Mouse (Mus musculus) embryonic facial prominence, embryonic 10.5 days (tissue): Measurements from ENCODE around the gene Sema7a. TPM values are rescaled to one million over a fixed set of nuclear protein-coding genes. Genes with fewer than 3 reads are reported as not detected.

Experiments
- DNase-seq: peaks from one replicate; pipeline ENCODE4 v3.0.0-alpha.2; 2017; ENCODE audit warnings: low spot score
- H3K27ac ChIP-seq: fragments of 300-500 bp; sonication (generic); replicated peaks from 2 replicates; pipeline ENCODE4 v1.5.1; 2016; ENCODE audit warnings: mild to moderate bottlenecking
- H3K27me3 ChIP-seq: fragments of 300-500 bp; sonication (generic); replicated peaks from 2 replicates; pipeline ENCODE4 v1.6.1; 2016; ENCODE audit warnings: low read depth, mild to moderate bottlenecking; ENCODE audit not compliant: poor library complexity, severe bottlenecking
- H3K36me3 ChIP-seq: fragments of 300-500 bp; sonication (generic); replicated peaks from 2 replicates; pipeline ENCODE4 v1.6.1; 2016; ENCODE audit warnings: mild to moderate bottlenecking, moderate library complexity
- H3K4me1 ChIP-seq: fragments of 300-500 bp; sonication (generic); 2 replicates; pipeline ENCODE4 v1.6.1; 2016
- H3K4me3 ChIP-seq: fragments of 300-500 bp; sonication (generic); 2 replicates; pipeline ENCODE4 v1.5.1; 2016; ENCODE audit warnings: mild to moderate bottlenecking, moderate library complexity
- H3K9me3 ChIP-seq: fragments of 300-500 bp; sonication (generic); 2 replicates; pipeline ENCODE4 v1.6.1; 2016; ENCODE audit warnings: mild to moderate bottlenecking
- WGBS: fragments of 180-500 bp; shearing (Covaris S2); methylation state at CpG from one replicate; pipeline ENCODE4 v1.1.7; 2016; 5-methylcytosine and 5-hydroxymethylcytosine counted together
- polyA plus RNA-seq: library from polyadenylated mRNA; unstranded; fragments of >200 nt; fragmentation: Nextera tagmentation; extraction: Ambion mirVana; gene quantifications from 2 replicates; pipeline ENCODE4 v1.2.1, GENCODE M21; 2016

Sema7a gene
- polyA plus RNA-seq, 1 experiment from 2014 or later, result 0.25 TPM

- peaks cover 41% of the 10 kb centered on the region for H3K4me1 ChIP-seq
- no peaks in the 10 kb centered on the region for H3K9me3 ChIP-seq
- peaks cover 6% of the 10 kb centered on the region for H3K27me3 ChIP-seq
- no peak for DNase-seq
- H3K4me3 ChIP-seq, result no peak overlapping the region
- 87% methylated on average over 9 of the region's 9 CpGs for WGBS
- no peak overlapping the region for H3K27ac ChIP-seq
- H3K36me3 ChIP-seq, result no peaks in the 10 kb centered on the region; the same call in 1 of the 2 replicates
These were observed 16.4 kb downstream of the Sema7a start for GRCm38 (mm10) chr9:57956196-57956837.

DNA sequence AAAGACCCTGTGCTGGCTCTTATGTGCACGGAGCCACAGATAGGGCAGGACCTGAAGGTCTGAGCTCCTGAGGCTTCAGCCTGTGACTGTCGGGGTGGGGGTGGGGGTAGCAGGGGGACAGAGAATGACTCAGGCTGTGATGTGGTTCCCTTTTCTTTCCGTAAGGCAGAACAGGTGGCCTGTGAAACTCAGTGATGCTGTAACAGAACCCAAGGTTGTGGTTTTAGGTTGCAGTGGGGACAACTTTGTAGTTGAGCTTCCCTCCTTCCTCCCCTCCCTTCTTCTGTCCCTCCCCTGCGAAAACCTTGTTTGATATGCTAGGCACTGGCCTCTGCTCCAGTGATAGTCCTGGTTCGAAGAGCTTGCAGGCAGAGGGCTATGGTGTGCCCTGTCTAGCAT, 16.9 kb downstream of the Sema7a start:
- DNase-seq, result no peak
- peaks cover 11% of the 10 kb centered on the region for H3K27me3 ChIP-seq
- H3K4me3 ChIP-seq, result no peak overlapping the region
- no peak overlapping the region for H3K27ac ChIP-seq
- H3K4me1 ChIP-seq, result peaks cover 39% of the 10 kb centered on the region
- no peaks in the 10 kb centered on the region; the same call in 1 of the 2 replicates for H3K36me3 ChIP-seq
- H3K9me3 ChIP-seq, result no peaks in the 10 kb centered on the region
- WGBS, result 80% methylated on average over 5 of the region's 5 CpGs

DNA sequence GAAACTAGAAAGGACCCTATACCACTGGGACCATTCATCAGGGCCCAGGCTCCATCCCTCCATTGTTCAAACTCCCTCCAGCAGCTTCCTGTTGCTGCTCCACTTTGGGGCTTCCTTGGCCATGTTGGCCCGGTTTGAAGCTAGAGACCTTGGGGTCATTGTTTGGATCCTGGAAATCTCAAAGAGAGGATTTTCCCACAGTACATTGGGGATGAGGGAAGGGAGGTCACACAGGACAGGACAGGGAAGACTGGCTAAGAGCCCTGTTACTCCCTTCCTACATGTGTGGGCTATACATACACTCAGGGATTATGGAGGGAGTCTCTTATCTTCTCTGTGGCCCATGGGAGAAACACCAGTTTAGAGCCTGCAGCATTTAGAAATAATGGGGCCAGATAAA, 18.7 kb downstream of the Sema7a start:
- peaks cover 11% of the 10 kb centered on the region for H3K27me3 ChIP-seq
- no peaks in the 10 kb centered on the region for H3K9me3 ChIP-seq
- no peaks in the 10 kb centered on the region; the same call in 1 of the 2 replicates for H3K36me3 ChIP-seq
- H3K27ac ChIP-seq, result no peak overlapping the region
- DNase-seq, result no peak
- no peak overlapping the region for H3K4me3 ChIP-seq
- 71% methylated on average over 1 of the region's 1 CpGs for WGBS
- peaks cover 32% of the 10 kb centered on the region for H3K4me1 ChIP-seq

DNA sequence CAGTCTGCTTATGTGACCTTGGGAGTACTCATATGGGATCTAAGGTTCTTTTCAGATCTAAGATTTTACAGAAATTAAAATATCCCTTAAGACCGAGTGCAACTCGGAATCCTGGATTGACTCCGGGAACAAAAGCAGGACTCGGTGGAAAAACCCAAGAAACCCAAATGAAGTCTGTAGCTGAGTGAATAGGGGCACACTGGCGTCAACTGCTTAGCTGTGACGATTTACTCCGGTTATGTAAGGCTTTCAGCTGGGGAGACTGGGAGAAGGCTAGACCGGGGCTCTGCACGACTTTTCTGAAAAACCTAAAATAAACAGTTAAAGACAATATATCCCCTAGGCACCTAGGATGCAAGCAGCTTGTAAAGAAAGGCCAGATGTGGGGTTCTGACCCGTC, 19.5 kb downstream of the Sema7a start:
- Histone ChIP-seq H3K36me3 (no peaks in the 10 kb centered on the region; the same call in 1 of the 2 replicates), H3K4me3 (no peak overlapping the region), H3K27me3 (peaks cover 7% of the 10 kb centered on the region), H3K27ac (no peak overlapping the region), H3K9me3 (no peaks in the 10 kb centered on the region), H3K4me1 (peaks cover 31% of the 10 kb centered on the region)
- WGBS, result 76% methylated on average over 10 of the region's 10 CpGs
- DNase-seq, result no peak

- Histone ChIP-seq H3K4me1 (peaks cover 36% of the 10 kb centered on the region), H3K27me3 (peaks cover 7% of the 10 kb centered on the region), H3K4me3 (no peak overlapping the region), H3K36me3 (no peaks in the 10 kb centered on the region; the same call in 1 of the 2 replicates), H3K9me3 (no peaks in the 10 kb centered on the region), H3K27ac (no peak overlapping the region)
- 87% methylated on average over 17 of the region's 17 CpGs for WGBS
- no peak for DNase-seq
These were observed 20.3 kb downstream of the Sema7a start for GRCm38 (mm10) chr9:57959886-57960866.

DNA sequence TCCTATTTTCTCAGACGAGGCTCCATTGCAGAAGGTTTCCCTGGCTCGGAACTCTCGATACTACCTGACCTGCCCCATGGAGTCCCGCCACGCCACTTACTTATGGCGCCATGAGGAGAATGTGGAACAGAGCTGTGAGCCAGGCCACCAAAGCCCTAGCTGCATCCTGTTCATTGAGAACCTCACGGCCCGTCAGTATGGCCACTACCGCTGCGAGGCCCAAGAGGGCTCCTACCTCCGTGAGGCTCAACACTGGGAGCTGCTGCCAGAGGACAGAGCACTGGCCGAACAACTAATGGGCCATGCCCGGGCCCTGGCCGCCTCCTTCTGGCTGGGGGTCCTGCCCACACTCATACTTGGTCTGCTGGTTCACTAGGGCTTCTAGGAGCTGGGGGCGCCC, 21.3 kb downstream of the Sema7a start:
- no peak overlapping the region for H3K4me3 ChIP-seq

DNA sequence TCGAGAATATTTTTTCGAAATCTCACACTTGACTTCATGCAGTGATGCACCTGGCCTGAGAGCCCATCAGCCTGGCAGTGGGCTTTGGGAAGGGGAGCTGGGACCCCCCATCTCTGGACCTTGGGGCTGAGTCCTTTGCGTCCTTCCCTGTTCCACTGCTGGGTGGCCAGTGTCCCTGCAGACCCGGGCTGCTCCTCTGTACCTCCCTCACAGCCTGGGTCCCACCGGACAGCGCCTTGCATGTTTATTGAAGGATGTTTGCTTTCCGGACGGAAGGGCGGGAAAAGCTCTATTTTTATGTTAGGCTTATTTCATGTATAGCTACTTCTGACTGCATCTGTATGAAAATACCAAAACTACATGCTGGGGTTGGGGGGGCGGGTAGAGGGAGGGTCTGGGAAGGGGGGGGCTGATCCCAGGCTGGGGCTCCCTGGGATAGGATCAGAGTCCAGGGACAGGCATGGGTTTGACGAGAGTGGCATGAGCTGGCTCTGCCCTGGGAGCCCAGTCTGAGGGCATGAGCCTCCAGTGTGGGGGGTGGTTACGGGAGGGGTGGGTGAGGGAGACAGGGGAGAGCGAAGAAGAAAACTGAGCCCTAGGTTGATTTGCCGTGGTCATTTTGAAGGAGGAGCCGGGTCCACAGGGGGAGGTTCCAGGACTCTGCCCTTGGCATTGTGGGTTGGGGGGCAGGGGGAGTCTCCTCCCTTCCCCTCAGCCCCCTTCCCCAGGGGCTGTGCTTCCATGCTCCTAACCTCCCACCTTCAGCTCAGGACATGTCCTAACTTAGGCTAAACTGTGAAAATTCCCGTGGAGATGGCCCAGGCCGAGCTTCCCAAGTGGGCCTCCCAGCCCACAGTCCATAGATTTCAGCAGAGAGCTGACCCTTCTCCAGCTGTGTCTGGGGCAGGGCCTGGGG, 22.2 kb downstream of the Sema7a start:
- 70% methylated on average over 17 of the region's 17 CpGs for WGBS
- no peak overlapping the region for H3K4me3 ChIP-seq
- no peaks in the 10 kb centered on the region; the same call in 1 of the 2 replicates for H3K36me3 ChIP-seq
- no peaks in the 10 kb centered on the region for H3K9me3 ChIP-seq
- no peak for DNase-seq
- peaks cover 7% of the 10 kb centered on the region for H3K27me3 ChIP-seq
- H3K27ac ChIP-seq, result peak overlapping the region; percentile 61; the same call in 1 of the 2 replicates
- peaks cover 36% of the 10 kb centered on the region for H3K4me1 ChIP-seq

More for the DNA sequence above, 21.3 kb downstream of the Sema7a start:
- Histone ChIP-seq H3K27ac (peak overlapping the region; percentile 35; the same call in 1 of the 2 replicates), H3K36me3 (no peaks in the 10 kb centered on the region; the same call in 1 of the 2 replicates), H3K9me3 (no peaks in the 10 kb centered on the region), H3K4me1 (peaks cover 36% of the 10 kb centered on the region), H3K27me3 (peaks cover 7% of the 10 kb centered on the region)
- no peak for DNase-seq
- 87% methylated on average over 15 of the region's 15 CpGs for WGBS

GRCm38 (mm10) chr9:57963249-57963997, 23.5 kb downstream of the Sema7a start:
- H3K9me3 ChIP-seq, result no peaks in the 10 kb centered on the region
- no peak for DNase-seq
- 86% methylated on average over 4 of the region's 4 CpGs for WGBS
- peaks cover 45% of the 10 kb centered on the region for H3K4me1 ChIP-seq
- H3K27me3 ChIP-seq, result peaks cover 7% of the 10 kb centered on the region
- H3K4me3 ChIP-seq, result no peak overlapping the region
- no peaks in the 10 kb centered on the region; the same call in 1 of the 2 replicates for H3K36me3 ChIP-seq
- no peak overlapping the region for H3K27ac ChIP-seq

- peaks cover 7% of the 10 kb centered on the region for H3K27me3 ChIP-seq
- no peak overlapping the region for H3K4me3 ChIP-seq
- H3K36me3 ChIP-seq, result no peaks in the 10 kb centered on the region; the same call in 1 of the 2 replicates
- peaks cover 51% of the 10 kb centered on the region for H3K4me1 ChIP-seq
- no peak for DNase-seq
- H3K27ac ChIP-seq, result peak overlapping the region; percentile 7; the same call in 1 of the 2 replicates
- 78% methylated on average over 5 of the region's 5 CpGs for WGBS
- H3K9me3 ChIP-seq, result no peaks in the 10 kb centered on the region
These were observed 24.1 kb downstream of the Sema7a start for GRCm38 (mm10) chr9:57963998-57964395.

GRCm38 (mm10) chr9:57964528-57965250, 24.8 kb downstream of the Sema7a start:
- no peak overlapping the region for H3K4me3 ChIP-seq

More at GRCm38 (mm10) chr9:57964528-57965250, 24.8 kb downstream of the Sema7a start:
- DNase-seq, result no peak
- Histone ChIP-seq H3K36me3 (no peaks in the 10 kb centered on the region; the same call in 1 of the 2 replicates), H3K27ac (0 out of 2 replicates have a peak overlapping the region, but pooled peaks have one; percentile 7), H3K9me3 (no peaks in the 10 kb centered on the region), H3K4me1 (peaks cover 52% of the 10 kb centered on the region), H3K27me3 (peaks cover 7% of the 10 kb centered on the region)
- 77% methylated on average over 6 of the region's 6 CpGs for WGBS
